Mouse (Mus musculus) effector memory CD4-positive, alpha-beta T cell, adult 5 months (primary cell): ENCODE data around the gene Dhx57. TPM values are rescaled to one million over a fixed set of nuclear protein-coding genes. Genes with fewer than 3 reads are reported as not detected.

ENCODE experiments used
- polyA plus RNA-seq: library from polyadenylated mRNA; unstranded; fragments of 100-300 nt; shearing (Covaris generic); gene quantifications from one replicate; pipeline ENCODE4 v1.2.1, GENCODE M21; 2017

Gene Dhx57
- polyA plus RNA-seq, result 17.6 TPM

DNA sequence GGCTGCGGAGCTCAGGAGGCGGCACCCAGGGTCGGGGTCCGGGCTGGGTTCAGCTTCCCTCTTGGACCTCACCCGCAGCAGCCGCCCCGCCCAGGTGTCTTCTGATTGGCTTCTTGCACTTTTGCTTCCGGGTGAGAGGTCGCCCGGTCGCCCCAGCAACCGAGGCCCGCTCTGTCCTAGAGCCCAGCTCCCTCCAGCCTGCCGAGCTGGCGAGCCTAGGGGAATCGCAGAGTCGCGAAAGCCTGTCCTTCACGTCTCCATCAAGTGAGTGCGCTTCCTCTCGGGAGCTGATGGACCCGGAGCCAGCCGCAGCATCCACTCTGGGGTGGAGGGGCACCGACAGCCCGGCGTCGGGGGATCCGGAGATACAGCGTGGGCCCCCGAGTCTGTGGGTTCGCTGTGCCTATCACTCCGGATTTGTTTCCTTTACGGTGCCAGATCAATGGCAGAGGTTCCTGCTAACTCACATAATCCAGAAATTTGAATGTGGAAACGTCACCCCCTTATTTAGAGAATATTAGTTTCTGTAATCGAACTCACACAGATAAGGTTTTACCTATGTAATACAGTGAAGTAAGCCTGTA is at the start of gene Dhx57, which contains the start of gene Morn2:
Dhx57 (minus strand) TSS at position 403 of the 584 bp plus-strand sequence.
Morn2 (plus strand) TSS at position 130 of the 584 bp plus-strand sequence.

GRCm38 (mm10) chr17:80307251-80307650 is 17.0 kb upstream of the Dhx57 start, which contains the start of gene Arhgef33:
TSS of gene Arhgef33 (plus strand) at chr17:80307407.

GRCm38 (mm10) chr17:80224326-80225116 is 65.8 kb downstream of the Dhx57 start, which contains the start of gene Gemin6:
TSS of gene Gemin6 (plus strand) at chr17:80224441.

DNA sequence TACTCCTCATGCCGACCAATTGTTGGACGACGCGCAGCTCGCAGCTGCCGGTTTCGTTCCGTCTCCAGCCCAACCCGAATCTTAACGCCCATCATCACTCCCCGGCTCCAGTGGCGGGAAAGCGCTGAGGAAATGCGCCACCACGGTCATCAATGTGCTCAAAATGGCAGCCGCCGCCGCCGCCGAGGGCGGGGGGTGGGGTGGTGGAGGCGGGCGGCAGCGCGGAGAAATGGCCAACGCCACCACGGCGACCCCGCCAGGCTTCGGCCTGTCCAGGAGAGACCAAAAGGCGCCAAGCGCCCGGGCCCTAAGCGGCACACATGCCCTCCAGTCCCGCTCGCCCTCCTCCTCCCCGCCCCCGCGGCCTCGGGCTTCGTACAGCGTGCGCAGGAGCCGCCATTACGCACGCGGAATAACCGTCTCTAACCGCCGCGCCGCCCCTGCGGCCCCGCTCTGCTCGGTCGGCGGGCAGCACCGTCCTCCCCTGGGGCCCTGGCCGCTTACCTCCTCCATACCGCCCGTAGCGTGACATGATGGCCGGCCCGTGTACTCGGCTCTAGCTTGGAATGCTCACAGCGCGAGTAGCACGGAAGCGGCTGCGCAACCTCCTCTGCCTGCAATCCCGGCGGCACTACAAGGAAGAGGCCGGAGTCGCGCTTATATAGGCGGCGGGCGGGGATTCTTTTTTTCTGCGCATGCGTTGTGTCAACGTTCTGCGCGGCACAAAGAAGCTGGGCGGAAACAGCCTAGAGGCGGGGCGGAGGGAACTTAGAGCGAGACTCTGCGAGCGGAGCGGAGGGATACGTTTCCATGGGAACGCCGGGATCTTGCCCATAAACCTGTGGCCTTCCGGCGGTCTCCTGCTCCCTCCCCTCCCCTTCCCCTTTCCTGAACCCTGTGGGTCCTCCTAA is 83.3 kb downstream of the Dhx57 start, which contains the start of the genes Srsf7 and Ttc39d:
Srsf7 (minus strand) TSS at position 637 of the 911 bp plus-strand sequence.
Ttc39d (plus strand) TSS at position 790 of the 911 bp plus-strand sequence.

Other genes with a start within 250 kb of the Dhx57 start
- gene Hnrnpll, start 228.1 kb downstream of the Dhx57 start, polyA plus RNA-seq, result 52.7 TPM
- 11.0 TPM for gene Galm, start 163.0 kb downstream of the Dhx57 start, polyA plus RNA-seq
- 778 TPM for gene Srsf7, start 83.2 kb downstream of the Dhx57 start, polyA plus RNA-seq
- not detected for gene Ttc39d, start 83.0 kb downstream of the Dhx57 start, polyA plus RNA-seq
- gene Gemin6, start 66.0 kb downstream of the Dhx57 start, polyA plus RNA-seq, result 4.3 TPM
- 2.2 TPM for gene Morn2, start 273 bp downstream of the Dhx57 start, polyA plus RNA-seq
- not detected for gene Arhgef33, start 16.9 kb upstream of the Dhx57 start, polyA plus RNA-seq
- not detected for gene Gm10190, start 83.1 kb upstream of the Dhx57 start, polyA plus RNA-seq
- 24.6 TPM for gene Sos1, start 190.0 kb upstream of the Dhx57 start, polyA plus RNA-seq